Mouse (Mus musculus) liver, embryonic 14.5 days (tissue): ENCODE measurements around the gene Tsc22d1.

ENCODE experiments used
- CTCF ChIP-seq: IDR thresholded peaks from 2 replicates; pipeline ENCODE4 v1.5.1; 2016; ENCODE audit warnings: antibody characterized with exemption, low read depth, control low read depth
- EP300 ChIP-seq: IDR thresholded peaks from 2 replicates; pipeline ENCODE4 v1.6.1; 2016; ENCODE audit warnings: antibody characterized with exemption, low read depth

- TF ChIP-seq CTCF (no peak), EP300 (no peak)
Observed at GRCm38 (mm10) chr14:76467932-76468331, 53.2 kb downstream of the Tsc22d1 start.
